Mouse (Mus musculus): ENCODE measurements around the gene Brpf3.
"Not testable (repeated sequence)": the region's sequence is repeated elsewhere in the genome, so short reads cannot be mapped to it uniquely, and the experiment has no call there.

The Brpf3 gene

GRCm38 (mm10) chr17:28827665-28828231 lies 26.9 kb downstream of the Brpf3 start:
- DNase-seq (ENCODE audit: low spot score) = no peak

GRCm38 (mm10) chr17:28829120-28829519 lies 28.2 kb downstream of the Brpf3 start:
- DNase-seq (ENCODE audit: low spot score) = no peak

DNA sequence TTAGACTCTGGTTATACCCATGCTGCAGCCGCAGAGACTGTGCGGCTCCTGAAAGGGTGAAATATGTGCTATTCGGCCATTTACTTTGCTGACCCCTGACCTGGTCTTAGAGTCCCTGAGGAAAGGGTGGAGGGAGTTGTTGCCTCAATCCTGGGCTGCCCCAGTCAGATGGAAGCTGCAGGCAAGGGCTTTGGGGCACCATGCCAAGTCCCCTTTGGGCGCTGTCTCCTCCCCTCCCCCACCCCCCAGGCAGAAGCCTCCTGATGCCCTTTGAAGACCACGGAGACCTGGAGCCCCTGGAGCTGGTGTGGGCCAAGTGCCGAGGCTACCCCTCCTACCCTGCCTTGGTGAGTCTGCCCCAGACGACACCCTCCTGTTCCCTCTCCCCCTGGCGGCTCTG lies 30.2 kb downstream of the Brpf3 start:
- DNase-seq (ENCODE audit: low spot score) = no peak

- DNase-seq (ENCODE audit: low spot score) = no peak
Observed at GRCm38 (mm10) chr17:28832040-28832439, 31.1 kb downstream of the Brpf3 start.

DNA sequence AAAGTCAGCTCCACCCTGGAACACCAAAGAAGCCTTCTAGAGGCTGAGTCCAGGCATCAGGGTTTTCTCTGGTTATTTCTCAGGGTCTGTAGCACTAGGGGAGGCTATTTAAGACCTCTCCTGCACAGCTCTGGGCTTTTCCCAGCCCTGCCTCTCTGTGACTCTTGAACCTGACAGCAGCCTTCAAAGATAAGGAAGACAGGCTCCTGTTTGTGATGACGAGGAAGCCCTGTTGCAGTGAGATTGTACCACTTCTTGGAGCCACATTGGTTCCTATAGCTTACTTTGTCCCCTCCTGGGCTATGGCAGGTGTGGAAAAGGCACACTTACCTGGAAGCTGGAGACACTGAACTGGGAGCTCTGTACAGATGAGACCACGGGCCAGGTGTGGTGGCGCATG lies 32.0 kb downstream of the Brpf3 start:
- no peak for DNase-seq (ENCODE audit: low spot score)

GRCm38 (mm10) chr17:28834676-28835075 lies 33.8 kb downstream of the Brpf3 start:
- DNase-seq (ENCODE audit: low spot score) = peak; percentile 31

- no peak for DNase-seq (ENCODE audit: low spot score)
Observed at GRCm38 (mm10) chr17:28837840-28838239, 37.0 kb downstream of the Brpf3 start.

DNA sequence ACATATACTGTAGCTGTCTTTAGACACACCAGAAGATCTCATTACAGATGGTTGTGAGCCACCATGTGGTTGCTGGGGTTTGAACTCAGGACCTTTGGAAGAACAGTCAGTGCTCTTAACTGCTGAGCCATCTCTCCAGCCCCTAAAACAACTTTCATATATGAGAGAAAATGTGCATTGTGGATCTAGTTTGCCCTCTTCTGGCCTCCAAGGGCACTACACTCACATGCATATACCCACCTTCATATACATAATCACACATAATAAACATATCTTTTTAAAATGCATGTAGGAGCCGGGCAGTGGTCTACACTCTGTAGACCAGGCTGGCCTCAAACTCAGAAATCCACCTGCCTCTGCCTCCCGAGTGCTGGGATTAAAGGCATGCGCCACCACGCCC lies 41.1 kb downstream of the Brpf3 start:
- DNase-seq (ENCODE audit: low spot score) = not testable (repeated sequence)

- no peak for DNase-seq (ENCODE audit: low spot score)
Observed at GRCm38 (mm10) chr17:28843665-28844064, 42.8 kb downstream of the Brpf3 start.

- DNase-seq (ENCODE audit: low spot score) = no peak
Observed at GRCm38 (mm10) chr17:28846974-28847617, 46.2 kb downstream of the Brpf3 start.

DNA sequence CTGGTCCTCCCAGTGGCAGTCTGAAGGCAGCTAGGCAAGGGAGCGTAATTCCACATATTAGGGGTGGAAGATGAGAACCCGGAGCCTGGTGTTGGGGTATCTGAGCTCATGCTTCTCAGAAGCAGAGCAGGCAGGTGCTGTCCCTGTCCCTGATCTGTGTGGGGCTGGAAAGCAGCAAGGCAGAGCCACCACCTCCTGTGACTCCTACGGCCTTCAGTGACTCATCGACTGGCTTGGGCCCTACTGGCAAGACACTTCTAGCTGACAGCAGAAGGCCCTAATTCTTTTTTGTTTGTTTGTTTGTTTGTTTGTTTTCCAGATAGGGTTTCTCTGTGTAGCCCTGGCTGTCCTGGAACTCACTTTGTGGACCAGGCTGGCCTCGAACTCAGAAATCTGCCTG lies 49.6 kb downstream of the Brpf3 start:
- DNase-seq (ENCODE audit: low spot score) = no peak

GRCm38 (mm10) chr17:28854377-28854776 lies 53.5 kb downstream of the Brpf3 start:
- DNase-seq (ENCODE audit: low spot score) = no peak

GRCm38 (mm10) chr17:28855166-28855885 lies 54.4 kb downstream of the Brpf3 start:
- peak; percentile 30 for DNase-seq (ENCODE audit: low spot score)

DNA sequence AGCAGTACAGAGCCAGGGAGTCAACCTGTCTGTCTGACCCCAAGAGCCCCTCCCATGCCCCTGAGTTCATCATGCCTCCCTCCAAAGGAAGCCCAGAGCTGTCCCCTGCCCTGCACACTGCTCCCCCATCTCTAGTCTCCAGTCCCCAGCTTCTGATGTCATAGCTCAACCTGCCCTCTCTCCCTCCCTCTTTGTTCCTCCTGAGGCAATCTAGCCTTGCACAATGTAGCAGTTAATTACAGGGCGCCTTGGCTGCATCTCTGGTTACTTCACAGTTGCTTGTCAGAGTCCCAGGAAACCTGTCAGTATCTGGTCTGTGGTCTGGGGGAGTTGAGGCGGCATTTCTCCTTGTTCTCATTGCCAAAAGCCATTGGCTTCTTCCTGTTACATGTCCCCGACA lies 55.1 kb downstream of the Brpf3 start:
- DNase-seq (ENCODE audit: low spot score) = peak; percentile 25

GRCm38 (mm10) chr17:28858205-28858604 lies 57.3 kb downstream of the Brpf3 start, which contains the start of gene Pnpla1:
TSS of gene Pnpla1 (plus strand) at chr17:28858411.
- peak; percentile 33 for DNase-seq (ENCODE audit: low spot score)

- no peak for DNase-seq (ENCODE audit: low spot score)
Observed at GRCm38 (mm10) chr17:28863926-28864325, 63.0 kb downstream of the Brpf3 start.

GRCm38 (mm10) chr17:28864464-28864863 lies 63.6 kb downstream of the Brpf3 start:
- no peak for DNase-seq (ENCODE audit: low spot score)

- no peak for DNase-seq (ENCODE audit: low spot score)
Observed at GRCm38 (mm10) chr17:28866921-28867320, 66.0 kb downstream of the Brpf3 start.

GRCm38 (mm10) chr17:28867381-28867780 lies 66.5 kb downstream of the Brpf3 start:
- DNase-seq (ENCODE audit: low spot score) = no peak

- no peak for DNase-seq (ENCODE audit: low spot score)
Observed at GRCm38 (mm10) chr17:28869412-28870110, 68.7 kb downstream of the Brpf3 start.

DNA sequence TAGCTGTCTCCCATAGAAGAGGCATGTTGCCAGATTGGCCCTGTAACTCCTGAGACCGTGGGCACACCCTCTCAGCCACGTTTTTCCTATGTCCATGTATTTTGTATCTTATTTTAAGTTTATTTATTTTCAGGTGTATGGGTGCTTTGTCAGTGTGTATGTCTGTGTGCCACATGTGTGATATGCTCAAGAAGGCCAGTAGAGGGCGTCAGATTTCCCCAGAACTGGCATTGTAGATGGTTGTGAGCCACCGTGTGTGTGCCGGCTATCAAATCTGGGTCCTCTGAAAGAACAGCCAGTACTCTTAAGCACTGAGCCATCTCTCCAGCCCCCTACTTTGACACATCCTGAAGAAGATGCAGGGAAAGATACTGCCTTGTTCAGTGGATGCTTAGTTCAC lies 69.5 kb downstream of the Brpf3 start:
- DNase-seq (ENCODE audit: low spot score) = no peak

- no peak for DNase-seq (ENCODE audit: low spot score)
Observed at GRCm38 (mm10) chr17:28871831-28872230, 70.9 kb downstream of the Brpf3 start.

- DNase-seq (ENCODE audit: low spot score) = no peak
Observed at GRCm38 (mm10) chr17:28872322-28872721, 71.4 kb downstream of the Brpf3 start.

All from lung, postnatal 25 days (tissue).